Mouse (Mus musculus): ENCODE data around the gene Acot7.

Acot7 gene

GRCm38 (mm10) chr4:152179946-152180660 is 2.2 kb downstream of the Acot7 start:
- no peak for DNase-seq (ENCODE audit: low spot score in 2 of 2)

GRCm38 (mm10) chr4:152182205-152182604 is 4.3 kb downstream of the Acot7 start:
- no peak for DNase-seq (ENCODE audit: low spot score in 2 of 2)

GRCm38 (mm10) chr4:152184353-152185035 is 6.6 kb downstream of the Acot7 start:
- DNase-seq (ENCODE audit: low spot score in 2 of 2), result no peak

- DNase-seq (ENCODE audit: low spot score in 2 of 2), result no peak
These were observed 7.2 kb downstream of the Acot7 start for GRCm38 (mm10) chr4:152185137-152185509.

GRCm38 (mm10) chr4:152185510-152186204 is 7.7 kb downstream of the Acot7 start:
- DNase-seq (ENCODE audit: low spot score in 2 of 2), result no peak

GRCm38 (mm10) chr4:152186205-152187082 is 8.5 kb downstream of the Acot7 start:
- DNase-seq (ENCODE audit: low spot score in 2 of 2), result no peak

- DNase-seq (ENCODE audit: low spot score in 2 of 2), result no peak
These were observed 9.2 kb downstream of the Acot7 start for GRCm38 (mm10) chr4:152187142-152187541.

- DNase-seq (ENCODE audit: low spot score in 2 of 2), result no peak
These were observed 10.7 kb downstream of the Acot7 start for GRCm38 (mm10) chr4:152188651-152189050.

GRCm38 (mm10) chr4:152189071-152189470 is 11.1 kb downstream of the Acot7 start:
- no peak for DNase-seq (ENCODE audit: low spot score in 2 of 2)

- no peak for DNase-seq (ENCODE audit: low spot score in 2 of 2)
These were observed 11.8 kb downstream of the Acot7 start for GRCm38 (mm10) chr4:152189691-152190090.

- no peak for DNase-seq (ENCODE audit: low spot score in 2 of 2)
These were observed 12.2 kb downstream of the Acot7 start for GRCm38 (mm10) chr4:152190096-152190653.

- no peak for DNase-seq (ENCODE audit: low spot score in 2 of 2)
These were observed 12.8 kb downstream of the Acot7 start for GRCm38 (mm10) chr4:152190701-152191100.

GRCm38 (mm10) chr4:152192569-152192968 is 14.6 kb downstream of the Acot7 start:
- DNase-seq (ENCODE audit: low spot score in 2 of 2), result no peak

GRCm38 (mm10) chr4:152194476-152195175 is 16.7 kb downstream of the Acot7 start:
- DNase-seq (ENCODE audit: low spot score in 2 of 2), result no peak

GRCm38 (mm10) chr4:152196276-152196675 is 18.3 kb downstream of the Acot7 start:
- DNase-seq (ENCODE audit: low spot score in 2 of 2), result no peak

- no peak for DNase-seq (ENCODE audit: low spot score in 2 of 2)
These were observed 19.6 kb downstream of the Acot7 start for GRCm38 (mm10) chr4:152197545-152197944.

- DNase-seq (ENCODE audit: low spot score in 2 of 2), result no peak
These were observed 21.7 kb downstream of the Acot7 start for GRCm38 (mm10) chr4:152199617-152200016.

GRCm38 (mm10) chr4:152201492-152201891 is 23.6 kb downstream of the Acot7 start:
- DNase-seq (ENCODE audit: low spot score in 2 of 2), result no peak

GRCm38 (mm10) chr4:152202418-152202817 is 24.5 kb downstream of the Acot7 start:
- DNase-seq (ENCODE audit: low spot score in 2 of 2), result no peak

- peak; percentile 65 to 69 for DNase-seq (ENCODE audit: low spot score in 2 of 2)
These were observed 25.0 kb downstream of the Acot7 start for GRCm38 (mm10) chr4:152202905-152203304.

- DNase-seq (ENCODE audit: low spot score in 2 of 2), result no peak
These were observed 26.7 kb downstream of the Acot7 start for GRCm38 (mm10) chr4:152204663-152205062.
